Mouse (Mus musculus) liver, embryonic 11.5 days (tissue): Measurements from ENCODE around the gene Pxmp2. TPM values are rescaled to one million over a fixed set of nuclear protein-coding genes. Genes with fewer than 3 reads are reported as not detected.

Source experiments
- ATAC-seq: fragments of 200-750 bp; cut with Nextera tagmentation; replicated peaks from 2 replicates; pipeline ENCODE4 v1.8.0; 2017; ENCODE audit warnings: moderate number of reproducible peaks, mild to moderate bottlenecking, moderate TSS enrichment, moderate library complexity; ENCODE audit not compliant: low FRiP score
- DNase-seq: peaks from one replicate; pipeline ENCODE4 v3.0.0-alpha.2; 2017; ENCODE audit warnings: low spot score
- H3K27ac ChIP-seq: fragments of 300-500 bp; sonication (generic); 2 replicates; pipeline ENCODE4 v1.5.1; 2014; ENCODE audit warnings: mild to moderate bottlenecking, low read depth, low read length, control low read depth
- H3K27me3 ChIP-seq: fragments of 300-500 bp; sonication (generic); replicated peaks from 2 replicates; pipeline ENCODE4 v1.6.1; 2014; ENCODE audit warnings: low read length, mixed read lengths; ENCODE audit not compliant: control insufficient read depth, insufficient read depth
- H3K36me3 ChIP-seq: fragments of 300-500 bp; sonication (generic); 2 replicates; pipeline ENCODE4 v1.6.1; 2014; ENCODE audit warnings: mild to moderate bottlenecking, low read length, moderate library complexity, mixed read lengths; ENCODE audit not compliant: control insufficient read depth, insufficient read depth
- H3K4me1 ChIP-seq: fragments of 300-500 bp; sonication (generic); replicated peaks from 2 replicates; pipeline ENCODE4 v1.6.1; 2014; ENCODE audit warnings: low read length, mixed read lengths; ENCODE audit not compliant: control insufficient read depth, insufficient read depth
- H3K4me2 ChIP-seq: fragments of 300-500 bp; sonication (generic); 2 replicates; pipeline ENCODE4 v1.6.1; 2014; ENCODE audit warnings: mild to moderate bottlenecking, control low read depth, moderate library complexity
- H3K4me3 ChIP-seq: fragments of 300-500 bp; sonication (generic); 2 replicates; pipeline ENCODE4 v1.5.1; 2014; ENCODE audit warnings: low read depth, low read length, control low read depth
- H3K9ac ChIP-seq: fragments of 300-500 bp; sonication (generic); 2 replicates; pipeline ENCODE4 v1.6.1; 2014; ENCODE audit warnings: low read depth, low read length, control low read depth
- H3K9me3 ChIP-seq: fragments of 300-500 bp; sonication (generic); 2 replicates; pipeline ENCODE4 v1.6.1; 2016; ENCODE audit warnings: low read length, inconsistent platforms, mixed read lengths; ENCODE audit not compliant: control insufficient read depth
- WGBS: fragments of 180-500 bp; shearing (Covaris S2); extraction: QIAGEN DNeasy Blood & Tissue Kit; methylation state at CpG from one replicate; pipeline ENCODE4 v1.1.7; 2014; 5-methylcytosine and 5-hydroxymethylcytosine counted together
- polyA plus RNA-seq: library from polyadenylated mRNA; unstranded; fragments of >200 nt; fragmentation: Nextera tagmentation; extraction: Ambion mirVana; gene quantifications from 2 replicates; pipeline ENCODE4 v1.2.1, GENCODE M21; 2014

Pxmp2 gene
- polyA plus RNA-seq, 1 experiment from 2014 or later = 27.2 TPM

- Histone ChIP-seq H3K36me3 (peaks cover 22% of the 10 kb centered on the region), H3K9ac (peak within 1 kb of the TSS; percentile 81), H3K4me1 (peaks cover 9% of the 10 kb centered on the region), H3K4me2 (peak within 1 kb of the TSS; percentile 93), H3K27me3 (no peaks in the 10 kb centered on the region), H3K4me3 (peak within 1 kb of the TSS; percentile 73), H3K27ac (peak within 1 kb of the TSS; percentile 28), H3K9me3 (no peaks in the 10 kb centered on the region)
- under 1% methylated on average over 62 of the region's 66 CpGs for WGBS
- ATAC-seq (peak; percentile 85), DNase-seq (peak; percentile 92)
Observed at GRCm38 (mm10) chr5:110269141-110270101, 16.6 kb downstream of the Pxmp2 start, which contains the start of gene Pgam5. Gene Pgam5 (minus strand): TSS chr5:110269913.

- DNase-seq = no peak
- no peak overlapping the region for H3K9ac ChIP-seq
- WGBS = 87% methylated on average over 4 of the region's 4 CpGs
Observed at GRCm38 (mm10) chr5:110266941-110267340, 19.0 kb downstream of the Pxmp2 start.

GRCm38 (mm10) chr5:110244091-110244490 lies 41.9 kb downstream of the Pxmp2 start:
- no peak overlapping the region for H3K4me3 ChIP-seq
- H3K36me3 ChIP-seq = peaks cover 52% of the 10 kb centered on the region
- H3K4me1 ChIP-seq = no peaks in the 10 kb centered on the region
- no peak overlapping the region for H3K9ac ChIP-seq
- H3K9me3 ChIP-seq = no peaks in the 10 kb centered on the region
- 79% methylated on average over 2 of the region's 2 CpGs for WGBS
- no peak overlapping the region for H3K4me2 ChIP-seq
- DNase-seq = no peak
- H3K27ac ChIP-seq = no peak overlapping the region
- no peak for ATAC-seq
- H3K27me3 ChIP-seq = no peaks in the 10 kb centered on the region

More at GRCm38 (mm10) chr5:110266941-110267340, 19.0 kb downstream of the Pxmp2 start:
- Histone ChIP-seq H3K4me3 (no peak overlapping the region), H3K27ac (no peak overlapping the region), H3K4me2 (no peak overlapping the region), H3K4me1 (peaks cover 7% of the 10 kb centered on the region), H3K36me3 (peaks cover 25% of the 10 kb centered on the region), H3K27me3 (no peaks in the 10 kb centered on the region), H3K9me3 (no peaks in the 10 kb centered on the region)
- no peak for ATAC-seq

- H3K36me3 ChIP-seq = peaks cover 9% of the 10 kb centered on the region
- H3K27ac ChIP-seq = no peak overlapping the region
- peak overlapping the region; percentile 96 for H3K4me3 ChIP-seq
- H3K9ac ChIP-seq = no peak overlapping the region
- H3K9me3 ChIP-seq = no peaks in the 10 kb centered on the region
- ATAC-seq (no peak), DNase-seq (no peak)
- 69% methylated on average over 6 of the region's 6 CpGs for WGBS
- H3K4me2 ChIP-seq = peak overlapping the region; percentile 77
- peaks cover 8% of the 10 kb centered on the region for H3K4me1 ChIP-seq
- H3K27me3 ChIP-seq = no peaks in the 10 kb centered on the region
Observed at GRCm38 (mm10) chr5:110232346-110232745, 53.6 kb downstream of the Pxmp2 start.

- DNase-seq (no peak), ATAC-seq (0 out of 2 replicates have a peak, but pooled peaks have one; percentile 4)
- Histone ChIP-seq H3K9me3 (no peaks in the 10 kb centered on the region), H3K4me2 (peak overlapping the region; percentile 77), H3K4me3 (peak overlapping the region; percentile 96), H3K9ac (peak overlapping the region; percentile 94), H3K27ac (peak overlapping the region; percentile 96; the same call in 1 of the 2 replicates), H3K36me3 (peaks cover 8% of the 10 kb centered on the region), H3K27me3 (no peaks in the 10 kb centered on the region), H3K4me1 (peaks cover 8% of the 10 kb centered on the region)
- 35% methylated on average over 13 of the region's 13 CpGs for WGBS
Observed at GRCm38 (mm10) chr5:110231638-110232037, 54.3 kb downstream of the Pxmp2 start.

GRCm38 (mm10) chr5:110230780-110231461 lies 55.1 kb downstream of the Pxmp2 start, which contains the start of gene Ankle2:
Gene Ankle2 (plus strand): TSS chr5:110231004.
- DNase-seq = peak; percentile 94

GRCm38 (mm10) chr5:110230401-110230779 lies 55.6 kb downstream of the Pxmp2 start:
- peak overlapping the region; percentile 96 for H3K27ac ChIP-seq
- H3K9ac ChIP-seq = peak overlapping the region; percentile 94
- H3K4me3 ChIP-seq = peak overlapping the region; percentile 96
- WGBS = 8% methylated on average over 8 of the region's 8 CpGs
- no peaks in the 10 kb centered on the region for H3K27me3 ChIP-seq
- H3K36me3 ChIP-seq = peaks cover 8% of the 10 kb centered on the region
- H3K4me1 ChIP-seq = peaks cover 8% of the 10 kb centered on the region
- no peak for DNase-seq
- peak; percentile 18; the same call in 1 of the 2 replicates for ATAC-seq
- peak overlapping the region; percentile 77 for H3K4me2 ChIP-seq
- H3K9me3 ChIP-seq = no peaks in the 10 kb centered on the region

More at GRCm38 (mm10) chr5:110230780-110231461, 55.1 kb downstream of the Pxmp2 start, which contains the start of gene Ankle2:
- peak; percentile 94 for ATAC-seq
- Histone ChIP-seq H3K4me1 (peaks cover 8% of the 10 kb centered on the region), H3K36me3 (peaks cover 8% of the 10 kb centered on the region), H3K27me3 (no peaks in the 10 kb centered on the region), H3K4me2 (peak within 1 kb of the TSS; percentile 77), H3K27ac (peak within 1 kb of the TSS; percentile 96), H3K9ac (peak within 1 kb of the TSS; percentile 94), H3K9me3 (no peaks in the 10 kb centered on the region), H3K4me3 (peak within 1 kb of the TSS; percentile 96)
- WGBS = under 1% methylated on average over 81 of the region's 81 CpGs

- H3K36me3 ChIP-seq = no peaks in the 10 kb centered on the region
- DNase-seq = no peak
- no peak overlapping the region for H3K4me3 ChIP-seq
- H3K4me1 ChIP-seq = peaks cover 6% of the 10 kb centered on the region
- no peaks in the 10 kb centered on the region for H3K9me3 ChIP-seq
- ATAC-seq = no peak
- no peaks in the 10 kb centered on the region for H3K27me3 ChIP-seq
- H3K9ac ChIP-seq = no peak overlapping the region
- no peak overlapping the region for H3K27ac ChIP-seq
- WGBS = 50% methylated on average over 1 of the region's 1 CpGs
- no peak overlapping the region for H3K4me2 ChIP-seq
Observed at GRCm38 (mm10) chr5:110227336-110227883, 58.6 kb downstream of the Pxmp2 start.
